Mouse (Mus musculus) testis, postnatal 10 days (tissue): ENCODE results near the gene Trpc4ap.
A peak's percentile ranks its signal among the peaks of the same experiment; 100 is the strongest.

ENCODE experiments used
- DNase-seq: peaks from one replicate; pipeline ENCODE4 v3.0.0; 2021; ENCODE audit warnings: low spot score

Trpc4ap gene

DNA sequence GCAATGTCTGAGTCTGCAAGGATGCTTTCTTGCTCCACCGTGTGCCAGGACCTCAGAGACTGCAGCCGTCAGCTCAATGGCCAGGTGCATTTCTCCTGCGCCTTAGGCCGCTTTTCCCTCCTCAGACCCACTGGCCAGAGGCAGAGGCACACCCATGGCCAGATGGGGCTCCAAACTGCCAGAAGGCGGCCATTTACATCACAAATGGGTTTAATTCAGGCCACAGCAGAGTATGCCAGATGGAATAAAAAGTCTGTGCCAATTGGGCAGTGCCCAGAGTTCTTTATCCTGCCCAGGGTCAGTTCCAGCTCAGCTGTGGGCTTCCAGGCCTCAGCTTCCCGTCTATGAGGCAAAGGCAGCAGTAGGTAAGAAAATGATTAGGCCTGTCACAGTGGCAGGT, 51.5 kb downstream of the Trpc4ap start:
- peak; percentile 28 for DNase-seq

DNA sequence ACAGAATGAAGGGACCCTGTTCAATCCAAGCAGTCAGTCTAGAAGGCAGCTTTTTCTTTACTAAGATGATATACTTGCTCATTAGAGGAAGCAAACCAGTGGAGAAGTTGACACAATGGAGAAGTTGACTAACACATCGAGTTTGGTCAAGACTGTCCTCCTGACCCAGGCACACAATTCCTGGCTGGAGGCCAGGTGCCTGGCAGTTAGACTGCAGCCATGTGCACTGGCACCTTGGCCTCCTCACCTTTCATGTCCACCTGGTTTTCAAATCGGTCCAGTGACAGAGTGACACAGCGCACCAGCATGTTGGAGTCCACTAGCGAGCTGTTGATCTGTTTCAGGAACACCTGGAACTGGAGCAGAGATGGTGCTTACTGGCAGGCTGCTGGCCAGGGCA, 54.8 kb downstream of the Trpc4ap start:
- no peak for DNase-seq

GRCm38 (mm10) chr2:155636881-155637280, 55.3 kb downstream of the Trpc4ap start:
- no peak for DNase-seq

DNA sequence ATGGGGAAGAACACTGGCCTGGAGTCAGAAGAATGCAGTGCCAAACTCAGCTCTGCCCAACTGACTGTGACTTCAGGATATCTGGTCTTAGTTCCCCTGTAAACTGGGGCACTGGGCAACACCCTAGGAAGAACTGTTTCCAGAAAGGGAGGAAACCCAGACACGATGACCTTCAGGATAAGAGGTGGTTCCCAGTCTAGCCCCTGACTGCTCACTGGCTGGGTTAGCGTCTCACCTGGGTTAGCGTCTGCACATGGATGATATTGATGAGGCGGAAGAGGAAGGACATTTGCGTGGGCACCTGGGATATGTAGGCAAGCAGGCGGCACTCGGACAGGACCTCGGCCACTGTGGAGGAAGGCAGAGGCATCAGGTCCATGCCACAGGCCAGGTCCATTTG, 56.2 kb downstream of the Trpc4ap start:
- DNase-seq = no peak

- no peak for DNase-seq
Measured at GRCm38 (mm10) chr2:155634562-155634961, 57.6 kb downstream of the Trpc4ap start.

- DNase-seq = no peak
Measured at GRCm38 (mm10) chr2:155633731-155634130, 58.5 kb downstream of the Trpc4ap start.

- DNase-seq = no peak
Measured at GRCm38 (mm10) chr2:155633121-155633520, 59.1 kb downstream of the Trpc4ap start.

- no peak for DNase-seq
Measured at GRCm38 (mm10) chr2:155632138-155632936, 59.8 kb downstream of the Trpc4ap start.

DNA sequence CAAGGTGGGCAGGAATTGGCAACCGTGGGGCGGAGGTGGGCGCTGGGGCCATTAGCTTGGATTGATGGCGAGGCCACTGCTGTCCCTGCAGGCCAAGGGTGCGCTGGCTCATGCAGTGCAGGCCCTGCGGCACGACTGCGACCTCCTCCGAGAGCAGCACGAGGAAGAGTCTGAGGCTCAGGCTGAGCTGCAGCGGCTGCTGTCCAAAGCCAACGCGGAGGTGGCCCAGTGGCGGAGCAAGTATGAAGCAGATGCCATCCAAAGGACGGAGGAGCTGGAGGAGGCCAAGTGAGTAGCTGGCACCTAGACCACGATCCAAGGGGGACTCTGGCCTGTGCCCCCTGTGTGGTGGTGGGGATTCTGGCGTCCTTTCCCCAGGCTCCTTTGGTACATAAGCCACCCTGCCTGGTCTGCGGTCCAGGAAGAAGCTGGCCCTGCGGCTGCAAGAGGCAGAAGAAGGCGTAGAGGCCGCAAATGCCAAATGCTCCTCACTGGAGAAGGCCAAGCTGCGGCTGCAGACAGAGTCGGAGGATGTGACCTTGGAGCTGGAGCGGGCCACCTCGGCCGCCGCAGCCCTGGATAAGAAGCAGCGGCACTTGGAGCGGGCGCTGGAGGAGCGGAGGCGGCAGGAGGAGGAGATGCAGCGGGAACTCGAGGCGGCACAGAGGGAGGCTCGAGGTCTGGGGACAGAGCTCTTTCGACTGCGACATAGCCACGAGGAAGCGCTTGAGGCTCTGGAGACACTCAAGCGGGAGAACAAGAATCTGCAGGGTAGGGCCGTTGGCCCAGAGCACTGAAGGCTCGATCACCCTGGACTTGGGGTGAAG, 61.4 kb downstream of the Trpc4ap start:
- DNase-seq = peak; percentile 71

DNA sequence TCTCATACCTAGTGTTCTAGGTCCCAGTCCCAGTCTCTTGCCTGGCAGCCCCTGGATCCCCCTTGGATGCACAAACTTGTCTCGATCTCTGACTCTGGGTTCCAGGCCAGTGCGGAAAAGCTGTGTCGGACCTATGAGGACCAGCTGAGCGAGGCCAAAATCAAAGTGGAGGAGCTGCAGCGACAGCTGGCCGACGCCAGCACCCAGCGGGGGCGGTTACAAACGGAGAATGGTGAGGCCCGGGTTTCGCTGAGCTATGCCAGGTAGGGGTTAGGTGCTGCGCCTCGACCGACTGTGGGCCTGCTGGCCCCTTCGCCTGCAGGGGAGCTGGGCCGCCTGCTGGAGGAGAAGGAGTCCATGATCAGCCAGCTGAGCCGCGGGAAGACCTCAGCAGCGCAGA, 62.0 kb downstream of the Trpc4ap start:
- no peak for DNase-seq

GRCm38 (mm10) chr2:155629231-155629661, 62.9 kb downstream of the Trpc4ap start:
- peak; percentile 71 for DNase-seq

- no peak for DNase-seq
Measured at GRCm38 (mm10) chr2:155628519-155628918, 63.7 kb downstream of the Trpc4ap start.

- DNase-seq = no peak
Measured at GRCm38 (mm10) chr2:155628112-155628511, 64.1 kb downstream of the Trpc4ap start.

DNA sequence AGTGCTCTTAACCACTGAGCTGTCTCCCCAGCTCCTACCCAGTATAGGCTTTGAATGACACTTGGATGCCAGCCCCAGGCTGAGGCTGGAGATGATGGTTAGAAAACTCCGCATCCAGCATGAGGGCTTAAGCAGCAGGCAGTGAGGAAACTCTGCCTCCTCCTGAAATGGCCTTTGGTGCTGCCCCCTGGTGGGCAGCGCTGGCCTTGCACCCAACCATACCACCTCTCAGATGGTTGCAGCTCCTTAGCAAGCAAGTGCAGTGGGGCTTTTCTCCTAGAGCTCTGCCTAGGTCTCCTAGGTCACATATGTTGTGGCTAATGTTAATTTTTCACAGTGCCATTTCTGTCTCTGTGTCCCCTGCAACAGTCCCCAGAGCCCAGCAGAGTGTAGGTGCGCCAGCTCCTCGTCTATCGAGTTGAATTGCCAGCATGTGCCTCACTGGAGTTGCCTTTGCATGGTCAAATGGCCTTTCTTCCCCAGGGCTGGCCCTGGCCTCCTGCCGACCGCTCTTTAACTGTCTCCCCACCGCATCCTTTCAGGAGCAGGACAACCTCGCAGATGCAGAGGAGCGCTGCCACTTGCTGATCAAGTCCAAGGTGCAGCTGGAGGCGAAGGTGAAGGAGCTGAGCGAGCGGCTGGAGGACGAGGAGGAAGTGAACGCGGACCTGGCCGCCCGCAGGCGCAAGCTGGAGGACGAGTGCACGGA, 65.0 kb downstream of the Trpc4ap start:
- DNase-seq = peak; percentile 89

DNA sequence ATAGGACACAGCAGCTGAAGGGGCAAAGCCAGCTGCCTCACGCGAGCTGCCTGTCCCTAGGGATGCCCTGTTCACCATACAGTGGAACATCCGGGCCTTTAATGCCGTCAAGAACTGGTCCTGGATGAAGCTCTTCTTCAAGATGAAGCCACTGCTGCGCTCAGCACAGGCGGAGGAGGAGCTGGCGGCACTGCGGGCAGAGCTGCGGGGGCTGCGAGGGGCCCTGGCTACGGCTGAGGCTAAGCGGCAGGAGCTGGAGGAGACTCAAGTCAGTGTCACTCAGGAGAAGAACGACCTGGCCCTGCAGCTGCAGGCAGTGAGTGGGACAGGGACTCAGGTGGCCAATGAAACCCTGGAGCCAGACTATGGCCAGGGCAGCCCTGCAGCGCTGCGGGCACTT, 65.9 kb downstream of the Trpc4ap start:
- DNase-seq = no peak

DNA sequence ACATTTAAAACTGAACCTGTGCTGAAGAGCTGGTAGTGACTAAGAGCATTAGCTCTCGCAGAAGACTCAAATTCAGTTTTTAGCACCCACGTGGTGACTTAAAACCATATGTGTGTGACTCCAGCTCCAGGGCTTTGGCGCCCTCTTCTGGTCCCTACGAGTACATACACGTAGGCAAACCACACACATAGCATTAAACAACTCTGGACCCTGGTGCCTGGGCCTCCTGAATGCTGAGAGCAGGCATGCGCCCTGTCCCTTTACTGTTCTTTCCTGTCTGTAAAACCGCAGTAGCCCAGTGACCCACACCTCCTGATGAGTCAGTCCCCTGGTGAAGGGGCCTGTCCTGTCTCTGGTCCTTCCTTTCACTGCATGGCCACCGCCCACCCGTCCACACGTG, 67.5 kb downstream of the Trpc4ap start:
- no peak for DNase-seq

- no peak for DNase-seq
Measured at GRCm38 (mm10) chr2:155623996-155624395, 68.2 kb downstream of the Trpc4ap start.

DNA sequence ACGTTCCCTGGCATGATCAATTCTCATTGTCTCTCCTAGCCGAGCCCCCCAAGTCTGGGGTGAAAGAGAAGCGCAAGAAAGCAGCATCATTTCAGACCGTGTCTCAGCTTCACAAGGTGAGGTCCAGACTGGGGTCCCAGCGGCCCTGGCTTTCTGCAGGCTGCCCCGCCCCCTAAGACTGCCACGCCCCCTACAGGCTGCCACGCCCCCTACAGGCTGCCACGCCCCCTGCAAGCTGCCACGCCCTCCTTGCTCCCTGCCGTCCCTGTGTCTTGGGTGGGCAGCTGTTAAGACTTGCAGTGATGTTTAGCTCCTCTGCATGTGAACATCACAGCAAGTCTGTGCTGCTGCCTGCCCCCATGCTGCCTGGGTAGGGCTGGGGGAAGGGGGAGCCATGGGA, 69.6 kb downstream of the Trpc4ap start:
- peak; percentile 57 for DNase-seq

DNA sequence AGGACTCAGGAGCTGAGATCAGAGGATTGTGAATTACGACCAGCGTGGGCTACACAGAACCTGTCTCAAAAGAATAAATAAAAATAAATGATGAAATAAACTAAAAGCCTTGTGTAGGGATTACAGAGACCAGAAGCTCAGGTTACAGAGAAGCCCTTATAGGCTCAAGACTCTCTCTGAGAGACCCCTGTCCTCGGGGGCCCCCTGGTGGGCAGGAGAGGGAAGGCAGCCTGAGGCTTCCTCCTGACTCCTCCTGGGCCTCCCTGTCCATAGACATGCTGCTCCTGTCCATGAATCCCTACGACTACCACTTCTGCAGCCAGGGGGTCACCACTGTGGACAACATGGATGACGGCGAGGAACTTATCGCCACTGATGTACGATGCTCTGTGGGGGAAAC, 72.4 kb downstream of the Trpc4ap start:
- peak; percentile 95 for DNase-seq

DNA sequence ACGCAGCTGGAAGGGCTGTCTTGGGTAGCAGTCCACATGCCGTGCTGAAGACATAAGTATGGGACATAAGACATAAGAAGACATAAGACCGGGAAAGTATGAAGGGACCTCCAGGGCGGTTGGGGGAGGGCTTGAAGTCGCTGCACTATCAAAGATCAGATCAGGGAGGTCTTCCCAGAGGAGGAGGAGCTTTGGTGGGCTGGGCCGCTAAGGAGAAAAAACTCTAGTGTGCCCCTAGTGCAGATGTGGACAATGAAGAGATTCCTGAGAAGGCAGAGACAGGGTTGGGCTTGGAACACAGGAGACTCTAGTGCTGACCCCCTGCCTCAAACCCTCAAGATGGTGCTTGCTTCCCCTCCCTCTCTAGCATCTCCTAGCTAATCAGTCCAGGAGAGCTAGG, 75.2 kb downstream of the Trpc4ap start:
- DNase-seq = no peak

DNA sequence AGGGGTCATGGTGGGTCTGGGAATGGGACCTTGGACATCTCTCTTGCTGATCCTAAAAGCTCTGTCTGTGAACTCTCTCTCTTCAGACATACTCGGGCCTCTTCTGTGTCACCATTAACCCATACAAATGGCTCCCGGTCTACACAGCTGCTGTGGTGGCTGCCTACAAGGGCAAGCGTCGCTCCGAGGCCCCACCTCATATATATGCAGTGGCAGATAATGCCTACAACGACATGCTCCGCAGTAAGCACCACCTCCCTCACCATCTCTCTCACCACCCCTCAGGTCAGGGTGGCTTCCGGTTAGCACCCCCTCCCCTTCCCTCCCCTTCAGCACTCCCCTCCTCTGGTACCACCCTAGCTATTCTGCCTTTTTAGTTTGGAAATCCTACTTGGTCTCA, 78.2 kb downstream of the Trpc4ap start:
- DNase-seq = no peak

- peak; percentile 81 for DNase-seq
Measured at GRCm38 (mm10) chr2:155613326-155613755, 78.8 kb downstream of the Trpc4ap start.
